Mouse (Mus musculus): ENCODE data around the gene Ubxn4.
"Not testable (repeated sequence)": the region's sequence is repeated elsewhere in the genome, so short reads cannot be mapped to it uniquely, and the experiment has no call there.

The Ubxn4 gene

DNA sequence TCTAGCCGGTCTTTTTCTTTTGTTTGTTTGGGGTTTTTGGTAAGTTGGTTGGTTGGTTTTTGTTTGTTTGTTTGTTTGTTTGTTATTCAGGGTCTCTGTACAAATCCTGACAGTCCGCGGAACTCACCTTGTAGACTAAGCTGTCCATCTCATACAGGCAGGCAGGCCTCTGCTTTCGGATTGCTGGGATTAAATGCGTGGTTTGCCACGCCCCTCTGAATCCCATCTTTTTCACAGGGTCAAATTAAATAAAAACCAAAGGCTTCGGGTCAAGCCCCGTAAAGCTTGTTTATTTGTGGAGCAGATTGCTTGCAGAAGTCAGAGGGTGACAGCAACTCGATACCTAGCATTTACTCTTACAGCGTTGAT is at the start of gene Ubxn4:
Ubxn4 (plus strand) TSS at position 338 of the 369 bp plus-strand sequence.
- DNase-seq = no peak

- DNase-seq = no peak
Measured at GRCm38 (mm10) chr1:128194011-128194410, 49.8 kb upstream of the Ubxn4 start.

DNA sequence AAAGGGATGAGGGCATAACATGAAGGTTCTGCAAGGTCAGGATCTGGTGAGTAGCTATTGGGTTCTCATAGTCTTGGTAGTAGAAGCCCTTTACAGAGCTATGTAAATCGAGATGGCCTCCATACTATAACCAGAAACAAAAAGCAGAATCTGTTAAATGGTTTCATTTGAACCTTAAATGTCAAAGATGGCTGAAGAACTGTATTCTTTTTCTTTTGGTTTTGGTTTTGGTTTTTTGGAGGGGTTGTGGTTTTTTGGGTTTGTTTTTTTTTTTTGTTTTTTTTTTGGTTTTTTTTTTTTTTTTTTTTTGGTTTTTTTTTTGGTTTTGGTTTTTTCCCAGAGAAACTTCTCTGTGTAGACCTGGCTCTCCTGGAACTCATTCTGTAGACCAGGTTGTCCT is 46.4 kb upstream of the Ubxn4 start:
- DNase-seq = no peak

DNA sequence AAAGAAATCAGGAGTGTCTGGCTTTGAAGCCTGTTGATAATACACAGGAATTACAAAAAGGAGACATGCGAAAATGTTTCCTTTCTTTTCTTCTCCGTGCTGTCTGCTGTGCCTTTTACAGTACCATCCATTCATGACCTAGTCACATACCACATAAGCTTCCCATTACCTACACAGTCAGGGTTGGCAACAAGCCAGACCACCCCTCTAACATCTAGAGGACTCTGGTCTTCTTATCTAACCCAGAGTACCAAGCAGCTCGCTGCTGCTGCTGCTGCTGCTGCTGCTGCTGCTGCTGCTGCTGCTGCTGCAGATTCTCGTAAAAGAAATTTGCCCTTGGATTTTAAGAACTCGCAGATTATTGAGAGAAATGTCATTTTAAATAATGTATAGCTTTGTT is 30.5 kb upstream of the Ubxn4 start:
- DNase-seq = peak; percentile 16 to 30

- DNase-seq = no peak
Measured at GRCm38 (mm10) chr1:128221886-128222285, 21.9 kb upstream of the Ubxn4 start.

DNA sequence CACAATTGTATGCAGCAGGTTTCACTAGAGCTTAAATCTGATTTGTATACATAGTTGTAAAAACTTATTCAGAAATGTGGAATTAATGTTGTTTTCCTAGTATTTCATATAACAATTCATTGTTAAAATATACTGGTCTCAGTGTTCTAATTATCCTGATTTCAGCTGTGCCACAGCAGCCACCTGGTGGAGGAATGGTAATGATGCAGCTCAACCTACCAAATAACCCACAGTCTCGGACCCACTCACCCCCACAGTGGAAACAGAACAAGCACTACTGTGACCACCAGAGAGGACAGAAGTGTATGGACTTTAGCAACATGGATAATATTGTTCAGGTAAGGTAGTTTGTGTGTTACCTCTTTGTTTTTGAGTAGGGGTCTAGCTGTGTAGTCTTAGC is 20.5 kb upstream of the Ubxn4 start:
- no peak for DNase-seq

DNA sequence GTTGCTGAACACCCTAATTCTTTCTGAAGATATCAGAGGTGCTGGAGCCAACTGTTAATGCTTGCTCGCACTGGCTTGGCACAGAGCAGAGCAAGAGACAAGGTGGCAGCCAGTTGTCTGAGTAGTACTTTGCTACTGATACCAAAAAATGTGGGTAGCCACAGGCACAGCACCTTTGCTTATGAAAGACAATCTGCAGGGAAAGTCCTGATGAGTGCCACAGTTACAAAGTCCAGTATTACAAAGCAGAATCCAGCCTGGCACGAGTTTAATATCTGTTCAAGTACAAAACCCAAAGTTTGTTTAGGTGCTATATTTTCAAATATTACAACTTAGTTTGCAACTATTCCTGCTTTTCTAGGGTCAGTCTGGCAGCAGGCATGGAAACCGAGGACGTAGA is 8.6 kb upstream of the Ubxn4 start:
- DNase-seq = no peak

DNA sequence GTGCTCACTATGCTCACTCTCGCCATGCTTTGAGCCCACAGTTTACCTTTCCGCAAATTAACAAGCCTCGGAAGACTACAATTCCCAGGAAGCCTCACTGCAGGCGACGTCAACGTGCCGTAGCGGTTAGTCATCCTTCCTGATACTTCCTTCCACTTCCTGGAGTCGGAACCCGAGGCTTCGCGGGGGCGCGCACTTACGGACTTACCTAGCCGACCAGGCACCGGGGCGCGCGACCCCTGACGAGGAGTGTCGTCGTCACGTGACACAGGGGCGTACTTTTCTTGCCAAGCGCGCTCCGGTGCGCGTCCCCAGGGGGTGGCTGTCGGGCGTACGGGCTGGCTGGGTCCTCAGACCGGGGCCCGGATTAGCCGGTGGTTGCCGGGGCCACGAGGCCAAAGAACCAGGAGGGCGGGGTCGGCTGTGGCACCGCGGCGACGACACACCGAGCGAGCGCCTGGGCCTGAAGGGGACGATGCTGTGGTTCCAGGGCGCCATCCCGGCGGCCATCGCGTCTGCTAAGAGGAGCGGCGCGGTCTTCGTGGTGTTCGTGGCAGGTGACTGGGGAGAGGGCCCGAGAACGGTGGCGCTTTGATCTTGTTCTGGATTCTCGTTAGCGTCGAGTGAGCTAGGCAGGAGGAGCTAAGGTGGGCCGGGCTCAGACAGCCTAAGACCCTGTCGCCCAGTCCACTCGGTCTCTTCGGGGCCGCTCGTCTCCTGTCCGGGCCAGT is 397 bp downstream of the Ubxn4 start:
- DNase-seq = peak; percentile 98

DNA sequence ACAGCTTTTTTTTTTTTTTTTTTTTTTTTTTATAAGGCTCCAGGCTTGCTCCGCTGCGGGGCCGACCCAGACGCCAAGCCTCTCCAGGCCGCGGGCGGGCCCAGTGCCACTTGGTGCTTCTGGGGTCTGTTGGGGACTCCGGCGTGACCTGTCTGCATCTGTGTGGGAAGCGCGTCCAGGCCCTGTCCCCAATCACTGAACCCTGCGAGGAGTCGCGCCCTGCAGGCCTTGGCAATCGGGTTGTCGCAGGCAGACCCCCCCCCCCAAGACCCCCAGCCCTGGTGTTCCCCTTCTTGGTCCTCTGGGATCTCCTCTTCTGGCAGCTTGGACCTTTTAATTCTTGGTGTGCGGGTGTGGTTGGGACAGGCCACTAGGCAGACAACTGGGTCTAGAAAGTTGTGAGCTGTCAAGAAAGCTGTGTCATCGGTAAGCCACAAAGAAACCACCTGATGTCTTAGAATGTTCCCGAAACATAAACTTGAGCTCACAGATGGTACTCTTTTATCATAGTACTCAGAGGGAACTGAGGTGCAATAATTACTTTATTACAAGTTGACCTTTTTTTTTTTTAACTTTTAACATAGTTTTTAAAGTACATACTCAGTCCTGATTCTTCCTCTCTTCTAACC is 1.1 kb downstream of the Ubxn4 start:
- DNase-seq = peak; percentile 61 to 63

DNA sequence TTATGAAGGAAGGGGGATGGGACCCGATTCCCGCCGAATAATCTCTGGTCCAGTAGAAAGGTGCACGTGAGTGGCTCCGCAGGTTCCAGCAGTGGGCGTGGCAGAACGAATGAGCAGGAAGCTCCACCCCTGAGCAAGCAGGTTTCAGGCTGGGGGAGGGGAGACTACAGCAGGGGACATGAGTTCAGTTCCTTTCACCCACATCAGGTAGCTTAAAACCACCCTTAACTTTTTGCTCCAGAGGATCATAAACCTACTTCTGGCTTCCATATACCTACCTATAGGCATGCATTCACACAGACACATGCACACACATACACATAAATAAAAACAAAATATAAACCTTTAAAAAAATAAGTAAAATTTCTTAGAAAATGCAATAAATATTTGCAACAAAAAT is 23.3 kb downstream of the Ubxn4 start:
- not testable (repeated sequence) for DNase-seq

GRCm38 (mm10) chr1:128270731-128271130 is 27.0 kb downstream of the Ubxn4 start:
- no peak for DNase-seq

DNA sequence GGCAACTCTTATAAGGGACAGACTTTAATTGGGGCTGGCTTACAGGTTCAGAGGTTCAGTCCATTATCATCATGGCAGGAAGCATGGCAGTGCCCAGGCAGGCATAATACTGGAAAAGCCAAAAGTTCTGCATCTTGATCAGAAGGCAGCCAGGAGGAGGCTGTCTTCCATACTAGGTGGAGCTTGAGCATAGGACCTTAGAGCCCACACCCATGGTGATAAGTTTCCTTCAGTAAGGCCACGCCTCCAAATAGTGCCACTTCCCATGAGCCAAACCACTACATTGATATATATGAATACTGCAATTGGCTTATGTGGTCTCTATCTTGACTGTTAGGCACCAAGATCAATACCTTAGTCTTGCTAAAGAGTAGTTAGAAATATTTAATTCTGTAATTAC is 32.1 kb downstream of the Ubxn4 start:
- DNase-seq = no peak

GRCm38 (mm10) chr1:128278563-128278962 is 34.8 kb downstream of the Ubxn4 start:
- DNase-seq = no peak

DNA sequence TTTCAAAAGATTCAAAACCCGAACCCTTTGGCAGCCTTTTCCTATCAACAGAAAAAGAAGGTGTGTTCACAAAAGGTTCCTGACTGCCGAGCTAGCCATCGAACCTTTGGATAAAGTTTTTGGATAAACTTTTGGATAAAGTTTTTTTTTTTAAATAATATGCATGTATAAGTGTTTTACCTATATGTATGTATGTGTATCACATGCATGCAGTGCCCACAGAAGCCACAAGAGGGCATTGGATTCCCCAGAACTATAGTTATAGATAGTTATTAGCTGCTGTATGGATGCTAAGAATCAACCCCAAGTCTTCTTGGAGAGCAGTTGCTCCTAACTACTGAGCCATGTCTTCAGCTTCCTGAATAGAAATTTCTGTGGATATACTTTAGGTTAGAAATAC is 38.0 kb downstream of the Ubxn4 start:
- DNase-seq = no peak

DNA sequence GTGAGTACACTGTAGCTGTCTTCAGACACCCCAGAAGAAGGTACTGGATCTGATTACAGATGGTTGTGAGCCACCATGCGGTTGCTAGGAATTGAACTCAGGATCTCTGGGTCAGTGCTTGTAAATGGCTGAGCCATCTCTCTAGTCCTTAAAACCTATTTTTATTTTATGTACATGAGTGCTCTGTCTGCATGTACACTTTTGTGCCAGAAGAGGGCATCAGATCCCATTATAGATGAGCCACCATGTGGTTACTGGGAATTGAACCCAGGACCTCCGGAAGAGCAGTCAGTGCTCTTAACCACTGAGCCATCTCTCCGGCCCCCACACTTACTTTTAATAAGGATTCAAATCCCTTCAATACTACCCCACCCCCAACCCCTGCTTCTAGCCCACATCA is 39.2 kb downstream of the Ubxn4 start:
- no peak for DNase-seq

DNA sequence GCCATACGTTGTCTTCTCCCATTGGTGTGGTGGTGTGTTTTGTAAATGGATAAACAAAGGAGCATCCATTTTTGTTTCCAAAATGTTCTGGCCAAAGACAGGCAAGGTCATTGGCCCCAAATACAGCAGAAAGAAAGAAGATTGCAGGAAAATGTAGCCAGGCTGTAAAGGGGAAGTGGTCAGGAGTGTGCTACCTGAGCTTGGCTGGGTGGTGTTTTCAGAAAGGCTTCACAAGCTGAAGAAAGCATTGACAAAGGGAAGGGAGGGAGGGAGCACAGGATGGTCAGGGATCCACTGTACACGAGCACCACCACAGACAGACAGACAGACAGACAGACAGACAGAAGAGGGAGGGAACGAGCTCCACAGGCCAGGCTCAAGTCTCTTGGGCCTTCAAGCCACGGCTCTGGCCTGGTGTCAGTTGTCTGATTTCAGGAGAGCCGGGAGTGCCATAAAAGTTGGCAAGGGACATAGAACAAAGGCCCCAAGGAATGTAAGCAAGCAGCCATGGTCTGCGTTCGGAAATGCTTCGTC is 40.5 kb downstream of the Ubxn4 start:
- DNase-seq = no peak

GRCm38 (mm10) chr1:128285136-128285535 is 41.4 kb downstream of the Ubxn4 start:
- DNase-seq = no peak

- peak; percentile 37 to 47 for DNase-seq
Measured at GRCm38 (mm10) chr1:128290295-128290694, 46.5 kb downstream of the Ubxn4 start.

DNA sequence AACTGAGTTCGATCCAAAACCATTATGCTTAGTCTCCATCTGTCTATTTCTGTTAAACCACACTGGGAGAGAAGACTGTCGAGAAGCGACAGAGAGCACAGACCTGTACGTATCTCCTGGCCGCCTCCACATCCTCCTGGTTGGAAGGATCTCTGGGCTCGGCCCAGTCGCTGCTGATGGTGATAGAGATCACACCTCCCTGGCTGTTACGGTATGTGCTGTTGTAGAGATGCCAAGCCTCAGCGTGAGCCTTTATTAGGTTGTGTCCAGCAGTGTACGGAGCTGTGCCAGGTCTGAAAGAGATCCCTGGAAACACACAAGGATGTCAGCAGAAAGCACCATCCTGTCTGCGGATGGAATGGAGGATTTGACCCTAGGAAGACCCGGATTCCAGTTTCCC is 49.8 kb downstream of the Ubxn4 start:
- peak; percentile 74 to 77 for DNase-seq

DNA sequence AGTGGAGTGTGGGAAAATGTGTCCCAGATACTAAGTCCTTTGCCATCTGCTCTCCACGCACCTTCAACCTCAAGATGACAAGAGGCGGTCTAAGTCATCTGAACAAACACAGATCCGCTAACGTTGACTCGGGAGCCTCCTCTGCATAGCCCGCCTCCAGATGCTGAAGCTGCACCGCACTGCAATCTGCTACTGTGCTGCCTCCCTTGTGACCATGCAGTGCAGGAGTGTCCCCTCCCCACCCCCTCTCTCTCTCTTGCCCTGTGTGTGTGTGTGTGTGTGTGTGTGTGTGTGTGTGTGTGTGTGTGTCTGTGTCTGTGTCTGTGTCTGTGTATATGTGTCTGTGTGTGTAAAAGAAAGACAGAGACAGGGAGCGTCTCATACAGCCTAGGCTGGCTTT is 51.5 kb downstream of the Ubxn4 start:
- no peak for DNase-seq

GRCm38 (mm10) chr1:128295717-128296528 is 52.2 kb downstream of the Ubxn4 start:
- DNase-seq = peak in 1 of 2 experiments; percentile 47

- DNase-seq = peak; percentile 98
Measured at GRCm38 (mm10) chr1:128303900-128304299, 60.1 kb downstream of the Ubxn4 start.

- DNase-seq = peak in 1 of 2 experiments; percentile 53
Measured at GRCm38 (mm10) chr1:128309043-128309442, 65.3 kb downstream of the Ubxn4 start.

- DNase-seq = no peak
Measured at GRCm38 (mm10) chr1:128314665-128315064, 70.9 kb downstream of the Ubxn4 start.

Measured in cerebellum, postnatal 14 days (tissue).